Mouse (Mus musculus) forebrain, embryonic 10.5 days (tissue): ENCODE results near the gene Fancc. TPM values are rescaled to one million over a fixed set of nuclear protein-coding genes. Genes with fewer than 3 reads are reported as not detected.
A peak's percentile ranks its signal among the peaks of the same experiment; 100 is the strongest.

Source experiments
- DNase-seq: peaks from one replicate; pipeline ENCODE4 v3.0.0-alpha.2; 2017; ENCODE audit warnings: low spot score; ENCODE audit errors: extremely low spot score
- H3K27ac ChIP-seq: fragments of 300-500 bp; sonication (generic); 2 replicates; pipeline ENCODE4 v1.5.1; 2016; ENCODE audit warnings: mild to moderate bottlenecking
- H3K27me3 ChIP-seq: fragments of 300-500 bp; sonication (generic); 2 replicates; pipeline ENCODE4 v1.6.1; 2016; ENCODE audit warnings: mild to moderate bottlenecking; ENCODE audit not compliant: poor library complexity, severe bottlenecking
- H3K36me3 ChIP-seq: fragments of 300-500 bp; sonication (generic); replicated peaks from 2 replicates; pipeline ENCODE4 v1.6.1; 2016; ENCODE audit warnings: mild to moderate bottlenecking, moderate library complexity
- H3K4me1 ChIP-seq: fragments of 300-500 bp; sonication (generic); 2 replicates; pipeline ENCODE4 v1.6.1; 2016
- H3K4me3 ChIP-seq: fragments of 300-500 bp; sonication (generic); 2 replicates; pipeline ENCODE4 v1.5.1; 2016; ENCODE audit warnings: mild to moderate bottlenecking, moderate library complexity
- H3K9me3 ChIP-seq: fragments of 300-500 bp; sonication (generic); 2 replicates; pipeline ENCODE4 v1.6.1; 2016; ENCODE audit warnings: mild to moderate bottlenecking, moderate library complexity
- WGBS: fragments of 180-500 bp; shearing (Covaris S2); methylation state at CpG from one replicate; pipeline ENCODE4 v1.1.7; 2016; 5-methylcytosine and 5-hydroxymethylcytosine counted together
- polyA plus RNA-seq: library from polyadenylated mRNA; unstranded; fragments of >200 nt; fragmentation: Nextera tagmentation; extraction: Ambion mirVana; gene quantifications from 2 replicates; pipeline ENCODE4 v1.2.1, GENCODE M21; 2016

Gene Fancc
- polyA plus RNA-seq, 1 experiment from 2014 or later, result 22.4 TPM

- WGBS, result 92% methylated on average over 11 of the region's 11 CpGs
- Histone ChIP-seq H3K9me3 (no peaks in the 10 kb centered on the region), H3K27ac (no peak overlapping the region), H3K36me3 (peaks cover 80% of the 10 kb centered on the region), H3K4me1 (peaks cover 13% of the 10 kb centered on the region), H3K4me3 (no peak overlapping the region), H3K27me3 (no peaks in the 10 kb centered on the region; the same call in 1 of the 2 replicates)
- DNase-seq, result no peak
These were observed 210.5 kb downstream of the Fancc start for GRCm38 (mm10) chr13:63286483-63287102.

GRCm38 (mm10) chr13:63284748-63285147 lies 212.3 kb downstream of the Fancc start:
- Histone ChIP-seq H3K4me1 (peaks cover 31% of the 10 kb centered on the region), H3K9me3 (no peaks in the 10 kb centered on the region), H3K27me3 (no peaks in the 10 kb centered on the region), H3K4me3 (no peak overlapping the region), H3K27ac (no peak overlapping the region), H3K36me3 (peaks cover 64% of the 10 kb centered on the region)
- no peak for DNase-seq
- over 99% methylated on average over 3 of the region's 3 CpGs for WGBS

GRCm38 (mm10) chr13:63283236-63283635 lies 213.8 kb downstream of the Fancc start:
- Histone ChIP-seq H3K9me3 (no peaks in the 10 kb centered on the region), H3K27me3 (peaks cover 2% of the 10 kb centered on the region), H3K4me1 (peaks cover 40% of the 10 kb centered on the region), H3K27ac (no peak overlapping the region), H3K4me3 (no peak overlapping the region), H3K36me3 (peaks cover 56% of the 10 kb centered on the region)
- no peak for DNase-seq

- 0 out of 2 replicates have a peak overlapping the region, but pooled peaks have one; percentile 48 for H3K27ac ChIP-seq
- DNase-seq, result no peak
- H3K4me3 ChIP-seq, result no peak overlapping the region
- 91% methylated on average over 8 of the region's 8 CpGs for WGBS
- H3K4me1 ChIP-seq, result peaks cover 54% of the 10 kb centered on the region
- H3K9me3 ChIP-seq, result no peaks in the 10 kb centered on the region
- peaks cover 35% of the 10 kb centered on the region for H3K36me3 ChIP-seq
- H3K27me3 ChIP-seq, result peaks cover 23% of the 10 kb centered on the region
These were observed 215.9 kb downstream of the Fancc start for GRCm38 (mm10) chr13:63281206-63281605.

GRCm38 (mm10) chr13:63280344-63280743 lies 216.7 kb downstream of the Fancc start:
- WGBS, result 41% methylated on average over 3 of the region's 3 CpGs
- Histone ChIP-seq H3K4me1 (peaks cover 54% of the 10 kb centered on the region), H3K4me3 (peak overlapping the region; percentile 26; the same call in 1 of the 2 replicates), H3K27me3 (peaks cover 30% of the 10 kb centered on the region), H3K27ac (peak overlapping the region; percentile 48), H3K9me3 (no peaks in the 10 kb centered on the region), H3K36me3 (peaks cover 29% of the 10 kb centered on the region)
- no peak for DNase-seq

GRCm38 (mm10) chr13:63279807-63280206 lies 217.3 kb downstream of the Fancc start:
- Histone ChIP-seq H3K27ac (peak overlapping the region; percentile 65; the same call in 1 of the 2 replicates), H3K36me3 (peaks cover 23% of the 10 kb centered on the region), H3K4me1 (peaks cover 57% of the 10 kb centered on the region), H3K4me3 (peak overlapping the region; percentile 26; the same call in 1 of the 2 replicates), H3K9me3 (no peaks in the 10 kb centered on the region), H3K27me3 (peaks cover 35% of the 10 kb centered on the region)
- WGBS, result 67% methylated on average over 8 of the region's 8 CpGs
- no peak for DNase-seq

GRCm38 (mm10) chr13:63278796-63279475 lies 218.1 kb downstream of the Fancc start:
- Histone ChIP-seq H3K27ac (peak overlapping the region; percentile 81), H3K4me3 (peak overlapping the region; percentile 35), H3K9me3 (no peaks in the 10 kb centered on the region), H3K36me3 (peaks cover 20% of the 10 kb centered on the region), H3K27me3 (peaks cover 44% of the 10 kb centered on the region), H3K4me1 (peaks cover 65% of the 10 kb centered on the region)
- DNase-seq, result peak; percentile 38
- WGBS, result 15% methylated on average over 10 of the region's 10 CpGs

GRCm38 (mm10) chr13:63278141-63278631 lies 218.9 kb downstream of the Fancc start:
- no peaks in the 10 kb centered on the region for H3K9me3 ChIP-seq
- no peak for DNase-seq
- peaks cover 71% of the 10 kb centered on the region for H3K4me1 ChIP-seq
- peaks cover 13% of the 10 kb centered on the region for H3K36me3 ChIP-seq
- peaks cover 48% of the 10 kb centered on the region for H3K27me3 ChIP-seq
- 63% methylated on average over 5 of the region's 5 CpGs for WGBS
- peak overlapping the region; percentile 81 for H3K27ac ChIP-seq
- H3K4me3 ChIP-seq, result 0 out of 2 replicates have a peak overlapping the region, but pooled peaks have one; percentile 35

- peaks cover 78% of the 10 kb centered on the region for H3K4me1 ChIP-seq
- no peak overlapping the region for H3K4me3 ChIP-seq
- H3K9me3 ChIP-seq, result no peaks in the 10 kb centered on the region
- DNase-seq, result no peak
- 82% methylated on average over 5 of the region's 5 CpGs for WGBS
- no peak overlapping the region for H3K27ac ChIP-seq
- peaks cover 48% of the 10 kb centered on the region for H3K27me3 ChIP-seq
- H3K36me3 ChIP-seq, result peaks cover 7% of the 10 kb centered on the region; the same call in 1 of the 2 replicates
These were observed 219.8 kb downstream of the Fancc start for GRCm38 (mm10) chr13:63277316-63277715.

- DNase-seq, result no peak
- WGBS, result 94% methylated on average over 4 of the region's 4 CpGs
- Histone ChIP-seq H3K27ac (no peak overlapping the region), H3K4me3 (no peak overlapping the region), H3K9me3 (no peaks in the 10 kb centered on the region), H3K4me1 (peaks cover 78% of the 10 kb centered on the region), H3K36me3 (no peaks in the 10 kb centered on the region), H3K27me3 (peaks cover 57% of the 10 kb centered on the region)
These were observed 220.7 kb downstream of the Fancc start for GRCm38 (mm10) chr13:63276389-63276788.

GRCm38 (mm10) chr13:63274488-63275166 lies 222.5 kb downstream of the Fancc start:
- no peak for DNase-seq
- peaks cover 75% of the 10 kb centered on the region for H3K27me3 ChIP-seq
- no peaks in the 10 kb centered on the region for H3K9me3 ChIP-seq
- peak overlapping the region; percentile 59; the same call in 1 of the 2 replicates for H3K4me3 ChIP-seq
- 85% methylated on average over 10 of the region's 10 CpGs for whole genome bisulfite sequencing
- H3K27ac ChIP-seq, result no peak overlapping the region
- H3K36me3 ChIP-seq, result no peaks in the 10 kb centered on the region
- H3K4me1 ChIP-seq, result peaks cover 69% of the 10 kb centered on the region

- peak overlapping the region; percentile 59 for H3K4me3 ChIP-seq
- 25% methylated on average over 2 of the region's 2 CpGs for WGBS
- peak overlapping the region; percentile 11 for H3K27ac ChIP-seq
- H3K4me1 ChIP-seq, result peaks cover 63% of the 10 kb centered on the region
- no peaks in the 10 kb centered on the region for H3K9me3 ChIP-seq
- H3K27me3 ChIP-seq, result peaks cover 82% of the 10 kb centered on the region
- H3K36me3 ChIP-seq, result no peaks in the 10 kb centered on the region
- DNase-seq, result no peak
These were observed 223.2 kb downstream of the Fancc start for GRCm38 (mm10) chr13:63273859-63274258.
